Mouse (Mus musculus): ENCODE measurements around the gene Gckr. TPM values are rescaled to one million over a fixed set of nuclear protein-coding genes. Genes with fewer than 3 reads are reported as not detected.
A peak's percentile ranks its signal among the peaks of the same experiment; 100 is the strongest.

The Gckr gene
- polyA plus RNA-seq, 1 experiment from 2014 or later: 63.1 TPM

GRCm38 (mm10) chr5:31298486-31298885, 1.2 kb downstream of the Gckr start:
- peaks cover 4% of the 10 kb centered on the region; the same call in 1 of the 2 replicates for H3K36me3 ChIP-seq (replicated peaks; ENCODE audit: insufficient read depth, low read length)
- H3K4me3 ChIP-seq (ENCODE audit: low read depth, low read length): no peak overlapping the region
- peak overlapping the region; percentile 35 for H3K4me2 ChIP-seq (ENCODE audit: low read depth, low read length)
- 22% methylated on average over 2 of the region's 2 CpGs for WGBS (ENCODE audit: insufficient replicate concordance)
- no peak overlapping the region for H3K27ac ChIP-seq (ENCODE audit: low read depth)
- ATAC-seq: no peak
- peaks cover 5% of the 10 kb centered on the region for H3K4me1 ChIP-seq (ENCODE audit: insufficient read depth)
- H3K9ac ChIP-seq (replicated peaks): no peak overlapping the region
- DNase-seq: no peak
- peaks cover 4% of the 10 kb centered on the region; the same call in 1 of the 2 replicates for H3K27me3 ChIP-seq (ENCODE audit: insufficient read depth, low read length)
- H3K9me3 ChIP-seq (ENCODE audit: low read length): no peaks in the 10 kb centered on the region
- TF ChIP-seq EP300 (IDR thresholded peaks at IDR 0.05; ENCODE audit: low read depth): no peak
- no peak for TF ChIP-seq CTCF (IDR thresholded peaks at IDR 0.05; ENCODE audit: low read depth)

DNA sequence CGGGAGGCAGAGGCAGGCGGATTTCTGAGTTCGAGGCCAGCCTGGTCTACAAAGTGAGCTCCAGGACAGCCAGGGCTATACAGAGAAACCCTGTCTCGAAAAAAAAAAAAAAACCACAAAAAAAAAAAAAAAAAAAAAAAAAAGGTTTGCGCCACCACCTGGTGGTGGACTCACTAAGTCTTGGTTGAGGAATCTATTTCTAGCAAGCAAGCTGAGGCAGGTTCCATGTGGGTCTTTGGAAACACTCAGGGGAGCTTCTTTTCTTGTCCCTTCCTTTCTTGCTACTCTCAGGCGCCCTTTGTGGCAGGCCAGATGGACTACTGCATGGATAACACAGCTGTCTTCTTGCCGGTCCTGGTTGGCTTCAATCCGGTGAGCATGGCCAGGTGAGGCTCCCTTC, 4.6 kb downstream of the Gckr start:
- Histone ChIP-seq H3K4me3 (ENCODE audit: low read depth, low read length) (no peak overlapping the region), H3K9me3 (ENCODE audit: low read length) (no peaks in the 10 kb centered on the region), H3K27ac (ENCODE audit: low read depth) (no peak overlapping the region), H3K9ac (replicated peaks) (no peak overlapping the region), H3K36me3 (replicated peaks; ENCODE audit: insufficient read depth, low read length) (peaks cover 4% of the 10 kb centered on the region; the same call in 1 of the 2 replicates), H3K27me3 (ENCODE audit: insufficient read depth, low read length) (no peaks in the 10 kb centered on the region), H3K4me2 (ENCODE audit: low read depth, low read length) (no peak overlapping the region), H3K4me1 (ENCODE audit: insufficient read depth) (no peaks in the 10 kb centered on the region)
- DNase-seq: no peak
- ATAC-seq: no peak
- WGBS (ENCODE audit: insufficient replicate concordance): 60% methylated on average over 8 of the region's 8 CpGs
- TF ChIP-seq CTCF (IDR thresholded peaks at IDR 0.05; ENCODE audit: low read depth): no peak
- TF ChIP-seq EP300 (IDR thresholded peaks at IDR 0.05; ENCODE audit: low read depth): no peak

- no peaks in the 10 kb centered on the region for H3K4me1 ChIP-seq (ENCODE audit: insufficient read depth)
- 84% methylated on average over 6 of the region's 6 CpGs for WGBS (ENCODE audit: insufficient replicate concordance)
- H3K9ac ChIP-seq (replicated peaks): no peak overlapping the region
- TF ChIP-seq EP300 (IDR thresholded peaks at IDR 0.05; ENCODE audit: low read depth) (no peak), CTCF (IDR thresholded peaks at IDR 0.05; ENCODE audit: low read depth) (no peak)
- H3K4me2 ChIP-seq (ENCODE audit: low read depth, low read length): no peak overlapping the region
- H3K27ac ChIP-seq (ENCODE audit: low read depth): no peak overlapping the region
- H3K9me3 ChIP-seq (ENCODE audit: low read length): no peaks in the 10 kb centered on the region
- DNase-seq (no peak), ATAC-seq (no peak)
- H3K27me3 ChIP-seq (ENCODE audit: insufficient read depth, low read length): no peaks in the 10 kb centered on the region
- no peak overlapping the region for H3K4me3 ChIP-seq (ENCODE audit: low read depth, low read length)
- H3K36me3 ChIP-seq (replicated peaks; ENCODE audit: insufficient read depth, low read length): peaks cover 4% of the 10 kb centered on the region; the same call in 1 of the 2 replicates
Measured at GRCm38 (mm10) chr5:31303093-31303492, 5.8 kb downstream of the Gckr start.

DNA sequence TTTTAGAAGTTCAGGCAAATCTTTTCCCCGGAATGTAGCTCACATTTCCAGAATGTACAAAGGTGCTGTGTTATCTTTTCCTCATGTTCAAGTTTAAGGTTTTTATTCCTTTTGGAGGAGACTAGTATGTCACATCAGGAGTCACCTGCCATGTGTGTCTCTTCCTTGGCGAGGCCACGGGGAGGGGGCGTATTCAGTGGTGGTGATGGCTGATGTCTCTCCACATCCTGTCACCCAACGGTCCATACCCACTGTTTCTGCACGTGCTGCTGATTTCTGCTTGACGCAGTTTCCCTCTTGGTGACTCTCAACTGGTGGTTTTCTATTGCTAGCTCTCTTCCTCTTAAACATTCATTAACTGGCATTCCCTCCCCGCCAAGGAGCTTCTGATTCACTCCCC, 15.6 kb downstream of the Gckr start:
- H3K4me1 ChIP-seq (ENCODE audit: insufficient read depth): no peaks in the 10 kb centered on the region
- H3K4me3 ChIP-seq (ENCODE audit: low read depth, low read length): no peak overlapping the region
- no peaks in the 10 kb centered on the region for H3K9me3 ChIP-seq (ENCODE audit: low read length)
- H3K4me2 ChIP-seq (ENCODE audit: low read depth, low read length): no peak overlapping the region
- H3K27me3 ChIP-seq (ENCODE audit: insufficient read depth, low read length): no peaks in the 10 kb centered on the region
- 54% methylated on average over 8 of the region's 8 CpGs for WGBS (ENCODE audit: insufficient replicate concordance)
- ATAC-seq: no peak
- no peaks in the 10 kb centered on the region for H3K36me3 ChIP-seq (replicated peaks; ENCODE audit: insufficient read depth, low read length)
- no peak overlapping the region for H3K27ac ChIP-seq (ENCODE audit: low read depth)
- no peak overlapping the region for H3K9ac ChIP-seq (replicated peaks)
- no peak for DNase-seq
- TF ChIP-seq CTCF (IDR thresholded peaks at IDR 0.05; ENCODE audit: low read depth) (no peak), EP300 (IDR thresholded peaks at IDR 0.05; ENCODE audit: low read depth) (no peak)

- no peak overlapping the region for H3K4me2 ChIP-seq (ENCODE audit: low read depth, low read length)
- no peak overlapping the region for H3K27ac ChIP-seq (ENCODE audit: low read depth)
- no peak for ATAC-seq
- H3K9ac ChIP-seq (replicated peaks): no peak overlapping the region
- no peak for DNase-seq
- no peak overlapping the region for H3K4me3 ChIP-seq (ENCODE audit: low read depth, low read length)
- no peaks in the 10 kb centered on the region for H3K27me3 ChIP-seq (ENCODE audit: insufficient read depth, low read length)
- no peak for TF ChIP-seq CTCF (IDR thresholded peaks at IDR 0.05; ENCODE audit: low read depth)
- no peak for TF ChIP-seq EP300 (IDR thresholded peaks at IDR 0.05; ENCODE audit: low read depth)
- no peaks in the 10 kb centered on the region for H3K4me1 ChIP-seq (ENCODE audit: insufficient read depth)
- no peaks in the 10 kb centered on the region for H3K36me3 ChIP-seq (replicated peaks; ENCODE audit: insufficient read depth, low read length)
- 82% methylated on average over 3 of the region's 3 CpGs for WGBS (ENCODE audit: insufficient replicate concordance)
- H3K9me3 ChIP-seq (ENCODE audit: low read length): no peaks in the 10 kb centered on the region
Measured at GRCm38 (mm10) chr5:31322776-31323175, 25.5 kb downstream of the Gckr start.

- Histone ChIP-seq H3K36me3 (replicated peaks; ENCODE audit: insufficient read depth, low read length) (no peaks in the 10 kb centered on the region), H3K9ac (replicated peaks) (no peak overlapping the region), H3K4me3 (ENCODE audit: low read depth, low read length) (no peak overlapping the region), H3K27me3 (ENCODE audit: insufficient read depth, low read length) (no peaks in the 10 kb centered on the region), H3K27ac (ENCODE audit: low read depth) (no peak overlapping the region), H3K9me3 (ENCODE audit: low read length) (no peaks in the 10 kb centered on the region), H3K4me1 (ENCODE audit: insufficient read depth) (no peaks in the 10 kb centered on the region), H3K4me2 (ENCODE audit: low read depth, low read length) (no peak overlapping the region)
- DNase-seq (no peak), ATAC-seq (no peak)
- TF ChIP-seq EP300 (IDR thresholded peaks at IDR 0.05; ENCODE audit: low read depth) (no peak), CTCF (IDR thresholded peaks at IDR 0.05; ENCODE audit: low read depth) (no peak)
- 49% methylated on average over 3 of the region's 3 CpGs for WGBS (ENCODE audit: insufficient replicate concordance)
Measured at GRCm38 (mm10) chr5:31324085-31324484, 26.8 kb downstream of the Gckr start.

DNA sequence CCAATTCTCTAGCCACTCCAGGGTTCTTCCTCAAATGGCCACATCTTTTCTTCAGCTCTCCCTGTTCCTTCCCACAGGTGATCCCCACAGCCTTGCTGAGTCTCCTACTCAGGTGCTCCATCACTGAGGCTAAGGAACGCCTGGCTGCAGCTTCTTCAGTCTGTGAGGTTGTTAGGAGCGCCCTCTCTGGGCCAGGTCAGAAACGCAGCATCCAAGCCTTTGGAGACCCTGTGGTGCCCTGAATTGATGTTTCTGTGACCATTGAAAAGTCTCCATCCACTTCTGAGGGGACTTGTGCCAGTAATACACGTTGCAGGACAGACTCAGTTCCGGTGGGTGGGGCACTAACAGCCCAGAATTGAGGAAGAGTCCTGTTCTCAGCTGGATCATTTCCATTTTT, 29.6 kb downstream of the Gckr start:
- no peaks in the 10 kb centered on the region for H3K9me3 ChIP-seq (ENCODE audit: low read length)
- WGBS (ENCODE audit: insufficient replicate concordance): 19% methylated on average over 5 of the region's 5 CpGs
- H3K9ac ChIP-seq (replicated peaks): no peak overlapping the region
- DNase-seq (peak; percentile 20), ATAC-seq (no peak)
- no peaks in the 10 kb centered on the region for H3K27me3 ChIP-seq (ENCODE audit: insufficient read depth, low read length)
- H3K4me1 ChIP-seq (ENCODE audit: insufficient read depth): no peaks in the 10 kb centered on the region
- no peak overlapping the region for H3K27ac ChIP-seq (ENCODE audit: low read depth)
- H3K4me3 ChIP-seq (ENCODE audit: low read depth, low read length): no peak overlapping the region
- TF ChIP-seq CTCF (IDR thresholded peaks at IDR 0.05; ENCODE audit: low read depth) (peak; percentile 39; the same call in 1 of the 2 replicates), EP300 (IDR thresholded peaks at IDR 0.05; ENCODE audit: low read depth) (no peak)
- no peak overlapping the region for H3K4me2 ChIP-seq (ENCODE audit: low read depth, low read length)
- H3K36me3 ChIP-seq (replicated peaks; ENCODE audit: insufficient read depth, low read length): no peaks in the 10 kb centered on the region
